Mouse (Mus musculus) MN1 (cell line): Measurements from ENCODE around the gene Gnai2.

ENCODE experiments used
- DNase-seq: peaks from one replicate; pipeline ENCODE4 v3.0.0-alpha.2; 2016; ENCODE audit warnings: low spot score

Gene Gnai2

GRCm38 (mm10) chr9:107568331-107569261, 66.6 kb downstream of the Gnai2 start:
- peak; percentile 90 for DNase-seq

GRCm38 (mm10) chr9:107567702-107568319, 67.4 kb downstream of the Gnai2 start, which contains the start of gene Hyal2:
Hyal2 (plus strand) TSS chr9:107567945.
- DNase-seq: no peak

GRCm38 (mm10) chr9:107566855-107567254, 68.3 kb downstream of the Gnai2 start:
- DNase-seq: no peak

- peak; percentile 78 for DNase-seq
Observed at GRCm38 (mm10) chr9:107566041-107566709, 69.0 kb downstream of the Gnai2 start.

GRCm38 (mm10) chr9:107565556-107565955, 69.6 kb downstream of the Gnai2 start:
- peak; percentile 34 for DNase-seq
